Mouse (Mus musculus) lung, embryonic 16.5 days (tissue): ENCODE results near the gene Ifna4. TPM values are rescaled to one million over a fixed set of nuclear protein-coding genes. Genes with fewer than 3 reads are reported as not detected.
"Not testable (repeated sequence)": the region's sequence is repeated elsewhere in the genome, so short reads cannot be mapped to it uniquely, and the experiment has no call there.

Experiments used
- ATAC-seq: fragments of 200-750 bp; cut with Nextera tagmentation; 2 replicates; pipeline ENCODE4 v1.8.0; 2017; ENCODE audit warnings: low read depth, mild to moderate bottlenecking, moderate library complexity
- H3K27ac ChIP-seq: fragments of 300-500 bp; sonication (generic); 2 replicates; pipeline ENCODE4 v1.5.1; 2014; ENCODE audit warnings: mild to moderate bottlenecking, control low read depth, low read length
- H3K27me3 ChIP-seq: fragments of 300-500 bp; sonication (generic); 2 replicates; pipeline ENCODE4 v1.6.1; 2014; ENCODE audit warnings: low read depth, low read length, mixed read lengths; ENCODE audit not compliant: control insufficient read depth, insufficient read depth
- H3K36me3 ChIP-seq: fragments of 300-500 bp; sonication (generic); 2 replicates; pipeline ENCODE4 v1.6.1; 2014; ENCODE audit warnings: low read length; ENCODE audit not compliant: control insufficient read depth, insufficient read depth
- H3K4me1 ChIP-seq: fragments of 300-500 bp; sonication (generic); replicated peaks from 2 replicates; pipeline ENCODE4 v1.6.1; 2014; ENCODE audit warnings: low read length, mixed read lengths; ENCODE audit not compliant: control insufficient read depth, insufficient read depth
- H3K4me2 ChIP-seq: fragments of 300-500 bp; sonication (generic); 2 replicates; pipeline ENCODE4 v1.6.1; 2014; ENCODE audit warnings: low read depth, low read length, control low read depth
- H3K4me3 ChIP-seq: fragments of 300-500 bp; sonication (generic); 2 replicates; pipeline ENCODE4 v1.5.1; 2014; ENCODE audit warnings: mild to moderate bottlenecking, low read length, control low read depth
- H3K9ac ChIP-seq: fragments of 300-500 bp; sonication (generic); 2 replicates; pipeline ENCODE4 v1.6.1; 2014; ENCODE audit warnings: low read length, control low read depth
- H3K9me3 ChIP-seq: fragments of 300-500 bp; sonication (generic); 2 replicates; pipeline ENCODE4 v1.6.1; 2016; ENCODE audit warnings: low read length; ENCODE audit not compliant: control insufficient read depth
- WGBS: fragments of 180-500 bp; shearing (Covaris S2); extraction: QIAGEN DNeasy Blood & Tissue Kit; methylation state at CpG from one replicate; pipeline ENCODE4 v1.1.7; 2014; 5-methylcytosine and 5-hydroxymethylcytosine counted together
- polyA plus RNA-seq: library from polyadenylated mRNA; unstranded; fragments of >200 nt; fragmentation: Nextera tagmentation; extraction: Ambion mirVana; gene quantifications from 2 replicates; pipeline ENCODE4 v1.2.1, GENCODE M21; 2015

Gene Ifna4
- polyA plus RNA-seq, 1 experiment from 2014 or later = not detected

GRCm38 (mm10) chr4:88822995-88823394 lies 18.7 kb upstream of the Ifna4 start:
- Histone ChIP-seq H3K9ac (no peak overlapping the region), H3K27ac (no peak overlapping the region), H3K4me1 (no peaks in the 10 kb centered on the region), H3K27me3 (no peaks in the 10 kb centered on the region), H3K4me2 (no peak overlapping the region), H3K4me3 (no peak overlapping the region), H3K9me3 (no peaks in the 10 kb centered on the region), H3K36me3 (no peaks in the 10 kb centered on the region)
- 24% methylated on average over 4 of the region's 4 CpGs for whole genome bisulfite sequencing
- ATAC-seq = no peak

- not testable (repeated sequence) for ATAC-seq, H3K36me3 ChIP-seq
These were observed 14.5 kb upstream of the Ifna4 start, which contains the start of gene Ifna6 for GRCm38 (mm10) chr4:88827116-88827515. Gene Ifna6 (plus strand): TSS chr4:88827416.

DNA sequence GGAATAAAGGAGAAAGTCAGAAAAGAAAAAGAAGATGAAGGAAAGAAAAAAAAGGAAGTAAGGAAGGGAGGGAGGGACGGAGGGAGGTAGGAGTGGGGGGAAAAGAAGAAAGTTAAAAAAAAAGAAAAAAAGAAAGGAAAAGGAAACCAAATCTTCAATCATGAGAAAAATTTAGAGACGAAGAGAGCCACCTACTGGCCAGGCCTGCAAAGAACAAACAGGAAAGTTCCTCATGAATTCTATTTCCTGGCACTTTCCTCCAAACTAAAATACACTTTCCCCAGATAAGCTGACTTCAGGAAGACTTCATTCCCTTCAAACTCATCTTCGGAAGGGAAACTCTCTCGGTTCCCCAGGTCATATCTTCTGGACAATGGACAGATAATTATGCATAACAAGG lies 11.1 kb upstream of the Ifna4 start:
- no peak for ATAC-seq
- H3K4me1 ChIP-seq = no peaks in the 10 kb centered on the region
- no peak overlapping the region for H3K4me3 ChIP-seq

More at GRCm38 (mm10) chr4:88827116-88827515, 14.5 kb upstream of the Ifna4 start, which contains the start of gene Ifna6:
- H3K9ac ChIP-seq, H3K4me3 ChIP-seq, H3K4me2 ChIP-seq, H3K9me3 ChIP-seq, H3K4me1 ChIP-seq, H3K27ac ChIP-seq, H3K27me3 ChIP-seq: not testable (repeated sequence)

DNA sequence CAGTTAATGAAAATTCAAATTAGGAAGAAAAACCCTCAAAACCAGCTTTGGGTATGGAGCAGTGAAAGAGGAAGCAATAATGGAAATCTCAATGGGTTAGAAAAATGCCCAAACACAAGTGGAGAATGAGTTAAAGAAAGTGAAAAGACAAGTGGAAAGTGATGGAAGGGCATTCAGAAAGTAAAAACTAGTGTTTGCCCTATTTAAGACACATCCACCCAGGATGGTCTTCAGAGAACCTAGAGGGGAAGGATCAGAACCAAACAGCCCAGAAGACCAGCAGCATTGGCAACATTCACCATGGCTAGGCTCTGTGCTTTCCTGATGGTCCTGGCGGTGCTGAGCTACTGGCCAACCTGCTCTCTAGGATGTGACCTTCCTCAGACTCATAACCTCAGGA lies 6.4 kb upstream of the Ifna4 start, which contains the start of gene Ifna5:
Gene Ifna5 (plus strand): TSS at position 301 of the 400 bp plus-strand sequence.
- H3K27me3 ChIP-seq, H3K27ac ChIP-seq, H3K4me1 ChIP-seq, H3K9me3 ChIP-seq, ATAC-seq, H3K36me3 ChIP-seq, H3K9ac ChIP-seq, H3K4me3 ChIP-seq, H3K4me2 ChIP-seq: not testable (repeated sequence)
- 93% methylated on average over 1 of the region's 1 CpGs for WGBS

More for the DNA sequence above, 11.1 kb upstream of the Ifna4 start:
- Histone ChIP-seq H3K9me3 (no peaks in the 10 kb centered on the region), H3K36me3 (no peaks in the 10 kb centered on the region), H3K27me3 (no peaks in the 10 kb centered on the region), H3K9ac (no peak overlapping the region), H3K4me2 (no peak overlapping the region), H3K27ac (no peak overlapping the region)
- WGBS = 29% methylated on average over 4 of the region's 4 CpGs

DNA sequence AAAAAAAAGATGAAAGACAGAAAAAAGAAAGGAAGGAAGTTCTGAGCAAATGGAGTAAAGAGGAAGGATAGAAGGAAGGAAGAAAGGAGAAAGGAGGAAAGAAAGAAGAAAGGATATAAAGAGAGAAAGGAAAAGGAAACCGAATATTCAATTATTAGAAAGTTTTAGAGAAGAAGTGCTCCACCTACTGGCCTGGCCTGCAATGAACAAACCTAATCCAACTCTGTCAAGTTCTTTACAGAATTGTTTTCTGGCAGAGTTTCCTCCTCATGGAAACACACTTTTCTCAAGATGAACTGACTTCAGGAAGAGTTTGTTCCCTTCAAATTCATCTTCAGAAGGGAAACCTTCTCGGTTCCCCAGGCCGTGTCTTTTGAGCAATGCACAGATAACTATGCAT lies 2.8 kb upstream of the Ifna4 start:
- WGBS = 33% methylated on average over 3 of the region's 3 CpGs
- Histone ChIP-seq H3K4me2 (no peak overlapping the region), H3K4me3 (no peak overlapping the region), H3K27me3 (no peaks in the 10 kb centered on the region), H3K9ac (no peak overlapping the region), H3K9me3 (no peaks in the 10 kb centered on the region), H3K36me3 (no peaks in the 10 kb centered on the region), H3K27ac (no peak overlapping the region), H3K4me1 (no peaks in the 10 kb centered on the region)
- no peak for ATAC-seq

DNA sequence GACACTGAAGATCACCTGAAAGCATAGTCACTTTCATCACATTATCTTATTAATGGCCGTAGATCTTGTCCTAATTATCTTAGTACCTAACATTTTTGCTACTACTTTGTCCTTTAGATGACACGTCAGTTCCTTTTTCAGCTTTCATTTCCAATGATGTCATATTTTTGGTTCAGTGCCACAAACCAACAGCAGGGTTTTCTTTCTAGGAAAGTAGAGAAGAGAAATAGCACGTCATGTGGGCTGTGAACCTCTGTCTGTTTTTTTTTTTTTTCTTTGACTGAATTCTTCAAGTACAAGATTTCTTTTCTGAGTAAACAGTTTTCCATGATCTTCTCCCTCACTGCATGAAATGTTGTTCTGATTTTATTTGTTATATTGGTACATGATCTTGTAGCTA lies 1.6 kb upstream of the Ifna4 start:
- Histone ChIP-seq H3K9ac (no peak overlapping the region), H3K4me2 (no peak overlapping the region), H3K27ac (no peak overlapping the region), H3K36me3 (no peaks in the 10 kb centered on the region), H3K9me3 (no peaks in the 10 kb centered on the region), H3K4me1 (no peaks in the 10 kb centered on the region), H3K27me3 (no peaks in the 10 kb centered on the region), H3K4me3 (no peak overlapping the region)
- 50% methylated on average over 3 of the region's 3 CpGs for WGBS
- no peak for ATAC-seq

DNA sequence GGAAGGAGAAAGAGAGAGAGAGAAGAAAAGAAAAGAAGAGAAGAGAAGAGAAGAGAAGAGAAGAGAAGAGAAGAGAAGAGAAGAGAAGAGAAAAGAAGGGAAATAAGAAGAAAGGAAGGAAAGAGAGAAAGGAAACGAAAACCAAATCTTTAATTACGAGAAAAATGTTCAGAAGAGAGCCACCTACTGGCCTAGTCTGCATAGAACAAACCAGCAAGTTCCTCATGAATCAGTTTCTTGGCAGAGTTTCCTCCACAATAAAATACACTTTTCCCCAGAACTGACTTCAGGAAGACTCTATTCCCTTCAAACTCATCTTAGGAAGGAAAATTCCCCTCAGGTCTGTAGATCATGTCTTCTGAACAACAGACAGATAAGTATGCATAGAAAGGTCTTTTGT lies 3.7 kb downstream of the Ifna4 start:
- H3K36me3 ChIP-seq = no peaks in the 10 kb centered on the region
- H3K9me3 ChIP-seq = no peaks in the 10 kb centered on the region
- no peak overlapping the region for H3K4me3 ChIP-seq
- no peak overlapping the region for H3K9ac ChIP-seq
- no peak for ATAC-seq
- no peak overlapping the region for H3K27ac ChIP-seq
- WGBS = 56% methylated on average over 2 of the region's 2 CpGs
- H3K4me1 ChIP-seq = no peaks in the 10 kb centered on the region
- no peak overlapping the region for H3K4me2 ChIP-seq
- no peaks in the 10 kb centered on the region for H3K27me3 ChIP-seq

GRCm38 (mm10) chr4:88849698-88850097 lies 8.0 kb downstream of the Ifna4 start, which contains the start of gene Ifna1:
Gene Ifna1 (plus strand): TSS chr4:88850087.
- no peaks in the 10 kb centered on the region for H3K27me3 ChIP-seq
- no peaks in the 10 kb centered on the region for H3K9me3 ChIP-seq
- no peak within 1 kb of the TSS for H3K4me3 ChIP-seq
- 71% methylated on average over 1 of the region's 1 CpGs for WGBS
- H3K27ac ChIP-seq = no peak within 1 kb of the TSS
- H3K9ac ChIP-seq = no peak within 1 kb of the TSS
- ATAC-seq = no peak
- H3K4me1 ChIP-seq = no peaks in the 10 kb centered on the region
- H3K36me3 ChIP-seq = no peaks in the 10 kb centered on the region
- no peak within 1 kb of the TSS for H3K4me2 ChIP-seq

DNA sequence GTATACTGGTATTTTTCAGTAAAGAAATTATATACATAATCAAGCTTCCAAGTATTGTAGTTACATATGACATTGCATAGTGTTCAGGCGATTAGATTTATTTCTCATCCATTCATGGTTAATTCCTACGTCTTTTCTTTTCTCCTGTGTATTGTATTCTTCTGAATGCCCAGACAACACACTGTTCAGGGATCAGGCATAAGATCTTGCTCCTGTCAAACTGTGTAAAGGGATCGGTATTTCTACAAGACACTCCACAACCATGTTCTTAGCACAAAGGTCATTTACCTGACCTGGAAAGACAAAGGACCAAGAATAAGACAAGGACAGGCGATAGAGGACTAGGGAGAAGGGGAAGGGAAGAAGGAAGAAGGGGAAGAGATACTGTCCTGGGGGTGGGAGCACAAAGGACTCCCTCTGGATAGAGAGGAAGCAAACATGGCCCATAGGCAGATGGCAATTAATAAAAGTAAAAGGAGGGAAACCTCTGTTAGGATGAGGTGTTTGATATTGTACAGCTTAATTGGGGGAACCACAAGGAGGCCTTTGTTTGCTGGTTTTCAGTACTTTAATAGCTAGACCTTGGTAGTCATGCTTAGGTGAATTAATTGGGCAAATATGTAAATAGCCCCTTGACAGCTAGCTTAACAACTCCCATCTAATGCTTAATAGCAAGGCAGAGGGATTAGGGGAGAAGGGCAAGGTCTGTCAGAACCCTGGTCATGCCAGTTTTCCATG lies 9.5 kb downstream of the Ifna4 start:
- H3K9me3 ChIP-seq = no peaks in the 10 kb centered on the region
- H3K4me2 ChIP-seq = no peak overlapping the region
- 59% methylated on average over 4 of the region's 4 CpGs for WGBS
- ATAC-seq = no peak
- H3K36me3 ChIP-seq = no peaks in the 10 kb centered on the region
- no peaks in the 10 kb centered on the region for H3K4me1 ChIP-seq
- H3K9ac ChIP-seq = no peak overlapping the region
- no peak overlapping the region for H3K4me3 ChIP-seq
- no peak overlapping the region for H3K27ac ChIP-seq
- H3K27me3 ChIP-seq = no peaks in the 10 kb centered on the region
